Mouse (Mus musculus): ENCODE measurements at regions not wholly inside any gene's neighbourhood (a gene's known extent, or its start where the extent isn't known, plus 50 kb on each side); places are given as distances from the start of the nearest gene placed in this dataset.

DNA sequence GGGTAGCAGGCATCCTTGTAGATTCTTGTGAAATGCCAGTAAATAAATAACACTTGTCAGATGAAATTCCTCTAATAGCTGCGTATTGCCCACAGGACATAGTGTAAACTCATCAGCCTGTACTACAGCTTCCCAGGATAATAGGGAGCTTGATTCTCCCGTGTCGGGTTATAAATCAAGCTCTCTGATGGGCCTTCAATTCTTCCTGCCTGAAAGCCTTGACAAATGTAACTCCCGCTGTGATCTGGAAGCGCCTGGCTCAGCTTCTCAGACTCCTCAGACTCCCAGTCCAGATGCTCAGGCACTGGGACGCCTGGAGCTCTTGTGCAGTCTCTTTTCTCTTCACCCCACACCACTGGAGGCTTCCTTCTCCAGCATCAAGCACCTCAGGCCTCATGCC lies 151.3 kb downstream of the Fam76b start:
- TF ChIP-seq POLR2A (IDR thresholded peaks at IDR 0.05; ENCODE audit: control insufficient read depth, extremely low read depth, insufficient read depth, low read length, poor library complexity), result no peak
- no peak for TF ChIP-seq CTCF (IDR thresholded peaks at IDR 0.05; ENCODE audit: borderline replicate concordance, control insufficient read depth, extremely low read depth, insufficient read depth, low read length, poor library complexity)

Data from thymus, adult 2 months (tissue).